Mouse (Mus musculus) T-helper 1 cell (primary cell): ENCODE data around the gene Tmem120b.

Experiments used
- in situ Hi-C: fragments of 300-600 bp; cut with MboI, MseI; formaldehyde crosslinking; loops from one replicate; pipeline ENCODE4 v1.15.1; 2025; ENCODE audit warnings: high pct_unique_total_duplicates

Tmem120b gene

GRCm38 (mm10) chr5:123151077-123151476 lies 82.9 kb downstream of the Tmem120b start:
- in situ Hi-C loops: no loop called here

- in situ Hi-C loops: no loop called here
Observed at GRCm38 (mm10) chr5:123151707-123152362, 83.6 kb downstream of the Tmem120b start.

GRCm38 (mm10) chr5:123152901-123153300 lies 84.7 kb downstream of the Tmem120b start:
- in situ Hi-C loops: no loop called here

GRCm38 (mm10) chr5:123155425-123155824 lies 87.2 kb downstream of the Tmem120b start:
- in situ Hi-C loops: no loop called here

GRCm38 (mm10) chr5:123156763-123157162 lies 88.5 kb downstream of the Tmem120b start:
- in situ Hi-C loops: no loop called here

- in situ Hi-C loops: no loop called here
Observed at GRCm38 (mm10) chr5:123157972-123158371, 89.8 kb downstream of the Tmem120b start.

GRCm38 (mm10) chr5:123159446-123159845 lies 91.2 kb downstream of the Tmem120b start:
- in situ Hi-C loops: no loop called here

- in situ Hi-C loops: no loop called here
Observed at GRCm38 (mm10) chr5:123159866-123160265, 91.7 kb downstream of the Tmem120b start.

- in situ Hi-C loops: no loop called here
Observed at GRCm38 (mm10) chr5:123160341-123160740, 92.1 kb downstream of the Tmem120b start.

GRCm38 (mm10) chr5:123162942-123163341 lies 94.7 kb downstream of the Tmem120b start:
- in situ Hi-C loops: no loop called here

GRCm38 (mm10) chr5:123166437-123166836 lies 98.2 kb downstream of the Tmem120b start:
- in situ Hi-C loops: no loop called here
